Comparison of ENCODE assay signal across 12 mouse cellular contexts in the genomic region with DNA sequence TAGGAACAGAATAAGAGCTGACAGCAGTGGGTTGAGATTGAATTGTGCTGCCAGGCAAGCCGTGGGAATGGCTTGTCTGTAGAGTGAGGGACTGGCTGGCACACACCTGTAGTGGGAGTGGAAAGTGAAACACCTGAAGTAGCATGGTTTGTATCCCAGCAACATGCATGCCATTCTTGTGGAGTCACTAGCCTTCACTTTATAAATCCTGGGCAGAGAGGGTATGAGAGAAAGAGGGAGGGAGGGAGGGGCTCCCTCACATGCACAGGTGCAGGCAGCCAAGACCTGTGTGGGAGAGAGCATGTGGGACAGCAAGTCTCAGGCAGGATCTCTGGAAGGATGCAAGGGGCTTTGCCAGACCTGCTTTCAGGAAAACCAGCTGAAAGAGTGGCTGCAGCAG. TPM values are rescaled to one million over a fixed set of nuclear protein-coding genes. Genes with fewer than 3 reads are reported as not detected.
DNase-seq lines count a peak whose midpoint lies in the region; ATAC-seq and TF ChIP-seq lines count a peak whose summit lies in the region.
"Had no signal": no experiment of that assay in that cellular context is flagged by ENCODE, and none has a peak within 500 bp of the region (broad histone marks: within the 10 kb centered on the region; RNA-seq: fewer than 3 reads in every experiment).

No protein-coding gene starts in this region.

- intact Hi-C loops in heart, adult 2 months (cut with DNase I): no loop called here

- no peak overlapping the region for H3K9ac ChIP-seq in heart, embryonic 15.5 days
- H3K9ac ChIP-seq in heart, adult 2 months (ENCODE audit: low read depth, low read length): no peak overlapping the region
- no peak overlapping the region for H3K9ac ChIP-seq in midbrain, embryonic 12.5 days (replicated peaks)
- H3K9ac ChIP-seq in limb, embryonic 13.5 days: no peak overlapping the region
- no peak overlapping the region for H3K9ac ChIP-seq in stomach, postnatal 0 days (ENCODE audit: low read length)

- no peak for DNase-seq in heart, adult 2 months
- DNase-seq in midbrain, embryonic 10.5 days (ENCODE audit: low spot score): no peak
- no peak for DNase-seq in stomach, postnatal 0 days (ENCODE audit: low spot score)
- no peak for DNase-seq in c-Kit-positive CD71-positive TER-119-positive erythroid progenitor cells, embryonic 14.5 days (ENCODE audit: low spot score)
- no peak for DNase-seq in thymus, postnatal 36 days
- DNase-seq: cerebellum, adult 11-12 months; heart, adult 18-20 months had no signal

- no peaks in the 10 kb centered on the region for H3K79me2 ChIP-seq in heart, adult 2 months (replicated peaks; ENCODE audit: control insufficient read depth, insufficient read depth, low read length)

- H3K9me3 ChIP-seq in heart, embryonic 15.5 days (replicated peaks): peaks cover 42% of the 10 kb centered on the region
- peaks cover 62% of the 10 kb centered on the region for H3K9me3 ChIP-seq in midbrain, embryonic 12.5 days
- peaks cover 78% of the 10 kb centered on the region for H3K9me3 ChIP-seq in midbrain, embryonic 10.5 days (replicated peaks)
- H3K9me3 ChIP-seq in limb, embryonic 13.5 days: peaks cover 56% of the 10 kb centered on the region
- H3K9me3 ChIP-seq in stomach, postnatal 0 days (ENCODE audit: control insufficient read depth, low read length): peaks cover 22% of the 10 kb centered on the region

- H3K36me3 ChIP-seq in heart, embryonic 15.5 days: peaks cover 3% of the 10 kb centered on the region; the same call in 1 of the 2 replicates
- H3K36me3 ChIP-seq in heart, adult 2 months (ENCODE audit: control insufficient read depth, insufficient read depth, low read length): no peaks in the 10 kb centered on the region
- 0 out of 2 replicates have a peak, but pooled peaks cover 2% of the 10 kb centered on the region for H3K36me3 ChIP-seq in midbrain, embryonic 12.5 days
- H3K36me3 ChIP-seq in midbrain, embryonic 10.5 days: peaks cover 6% of the 10 kb centered on the region; the same call in 1 of the 2 replicates
- H3K36me3 ChIP-seq in limb, embryonic 13.5 days: 0 out of 2 replicates have a peak, but pooled peaks cover 7% of the 10 kb centered on the region
- H3K36me3 ChIP-seq in stomach, postnatal 0 days (ENCODE audit: control insufficient read depth, insufficient read depth, low read length): no peaks in the 10 kb centered on the region; the same call in 1 of the 2 replicates

- H3K4me2 ChIP-seq in heart, embryonic 15.5 days: no peak overlapping the region
- H3K4me2 ChIP-seq in midbrain, embryonic 12.5 days (replicated peaks): no peak overlapping the region
- H3K4me2 ChIP-seq in limb, embryonic 13.5 days (replicated peaks): no peak overlapping the region
- H3K4me2 ChIP-seq in stomach, postnatal 0 days (replicated peaks; ENCODE audit: low read depth): no peak overlapping the region

- ATAC-seq in heart, embryonic 15.5 days (replicated peaks; ENCODE audit: insufficient number of reproducible peaks, insufficient read depth, low FRiP score, low read depth): 0 out of 2 replicates have a peak, but pooled peaks have one; percentile 14
- ATAC-seq in midbrain, embryonic 12.5 days (ENCODE audit: low FRiP score, low read depth): peak; percentile 17; the same call in 1 of the 2 replicates
- ATAC-seq in limb, embryonic 13.5 days (ENCODE audit: low FRiP score, low read depth): peak; percentile 22; the same call in 1 of the 2 replicates
- ATAC-seq in stomach, postnatal 0 days (ENCODE audit: low FRiP score, low TSS enrichment): peak; percentile 31; the same call in 1 of the 2 replicates

- no peak overlapping the region for H3K4me3 ChIP-seq in heart, embryonic 15.5 days
- H3K4me3 ChIP-seq in heart, adult 2 months: no peak overlapping the region
- no peak overlapping the region for H3K4me3 ChIP-seq in midbrain, embryonic 12.5 days
- no peak overlapping the region for H3K4me3 ChIP-seq in midbrain, embryonic 10.5 days
- no peak overlapping the region for H3K4me3 ChIP-seq in limb, embryonic 13.5 days
- no peak overlapping the region for H3K4me3 ChIP-seq in stomach, postnatal 0 days (ENCODE audit: low read depth, low read length)

- no peaks in the 10 kb centered on the region for H3K27me3 ChIP-seq in heart, embryonic 15.5 days
- no peaks in the 10 kb centered on the region for H3K27me3 ChIP-seq in heart, adult 2 months (ENCODE audit: control insufficient read depth, insufficient read depth, low read length)
- H3K27me3 ChIP-seq in midbrain, embryonic 12.5 days: no peaks in the 10 kb centered on the region
- no peaks in the 10 kb centered on the region for H3K27me3 ChIP-seq in midbrain, embryonic 10.5 days (ENCODE audit: low read depth, poor library complexity, severe bottlenecking)
- no peaks in the 10 kb centered on the region for H3K27me3 ChIP-seq in limb, embryonic 13.5 days
- no peaks in the 10 kb centered on the region for H3K27me3 ChIP-seq in stomach, postnatal 0 days (ENCODE audit: control insufficient read depth, insufficient read depth, low read length)

- 73% methylated on average over 1 of the region's 1 CpGs for WGBS in heart, embryonic 15.5 days
- WGBS in heart, adult 2 months: 52% methylated on average over 1 of the region's 1 CpGs
- WGBS in midbrain, embryonic 12.5 days: 72% methylated on average over 1 of the region's 1 CpGs
- 74% methylated on average over 1 of the region's 1 CpGs for WGBS in midbrain, embryonic 10.5 days
- 77% methylated on average over 1 of the region's 1 CpGs for WGBS in limb, embryonic 13.5 days
- 53% methylated on average over 1 of the region's 1 CpGs for WGBS in stomach, postnatal 0 days

- TF ChIP-seq EP300 in heart, adult 2 months (IDR thresholded peaks at IDR 0.05; ENCODE audit: insufficient read depth, low read depth, low read length): no peak
- no peak for TF ChIP-seq EP300 in stomach, postnatal 0 days (optimal IDR thresholded peaks at IDR 0.05)

- TF ChIP-seq CTCF in heart, adult 2 months (IDR thresholded peaks at IDR 0.05): no peak
- TF ChIP-seq CTCF in stomach, postnatal 0 days (IDR thresholded peaks at IDR 0.05; ENCODE audit: low read depth): no peak

- no peak overlapping the region for H3K27ac ChIP-seq in heart, embryonic 15.5 days
- no peak overlapping the region for H3K27ac ChIP-seq in heart, adult 2 months
- no peak overlapping the region for H3K27ac ChIP-seq in midbrain, embryonic 12.5 days (replicated peaks)
- H3K27ac ChIP-seq in midbrain, embryonic 10.5 days (replicated peaks): no peak overlapping the region
- no peak overlapping the region for H3K27ac ChIP-seq in limb, embryonic 13.5 days
- H3K27ac ChIP-seq in stomach, postnatal 0 days (replicated peaks): no peak overlapping the region

- no peaks in the 10 kb centered on the region for H3K4me1 ChIP-seq in heart, embryonic 15.5 days (replicated peaks)
- no peaks in the 10 kb centered on the region for H3K4me1 ChIP-seq in heart, adult 2 months (ENCODE audit: control insufficient read depth, insufficient read depth, low read length)
- no peaks in the 10 kb centered on the region for H3K4me1 ChIP-seq in midbrain, embryonic 12.5 days
- H3K4me1 ChIP-seq in midbrain, embryonic 10.5 days: no peaks in the 10 kb centered on the region
- no peaks in the 10 kb centered on the region for H3K4me1 ChIP-seq in limb, embryonic 13.5 days
- H3K4me1 ChIP-seq in stomach, postnatal 0 days (replicated peaks; ENCODE audit: control insufficient read depth, insufficient read depth): no peaks in the 10 kb centered on the region

- no peak for TF ChIP-seq POLR2A in heart, adult 2 months (IDR thresholded peaks at IDR 0.05; ENCODE audit: insufficient read depth, low read depth, low read length)

RNA-seq across cellular contexts. Expression of a gene that starts 8.9 kb away (rescaled TPM):
- polyA plus RNA-seq in heart, embryonic 15.5 days (2015; fragmentation: Nextera tagmentation; extraction: Ambion mirVana): 2.3 and 2.5 TPM in 2 replicates
- 1 to 10 TPM; 2.1 to 2.3 TPM for total RNA-seq in heart, adult 2 months (2021)
- polyA plus RNA-seq in heart, adult 2 months (2012; rRNA removed): 0.49 and 1.1 TPM in 2 replicates
- 2.4 and 2.6 TPM in 2 replicates for polyA plus RNA-seq in midbrain, embryonic 12.5 days (2016; fragmentation: Nextera tagmentation; extraction: Ambion mirVana)
- 3.5 and 3.7 TPM in 2 replicates for polyA plus RNA-seq in midbrain, embryonic 10.5 days (2016; fragmentation: Nextera tagmentation; extraction: Ambion mirVana)
- 3.0 and 3.5 TPM in 2 replicates for polyA plus RNA-seq in limb, embryonic 13.5 days (2015; fragmentation: Nextera tagmentation; extraction: Ambion mirVana)
- polyA plus RNA-seq in stomach, postnatal 0 days (2015; fragmentation: Nextera tagmentation; extraction: Ambion mirVana): 1.2 and 1.5 TPM in 2 replicates

RNA-seq across cellular contexts. Expression of a gene that starts 44.1 kb away (rescaled TPM):
- polyA plus RNA-seq in heart, embryonic 15.5 days (2015; fragmentation: Nextera tagmentation; extraction: Ambion mirVana): 0.08 and 0.10 TPM in 2 replicates
- under 1 TPM; 0.48 to 0.55 TPM for total RNA-seq in heart, adult 2 months (2021)
- 0.04 TPM in 1 of 2 replicates, not detected in the other for polyA plus RNA-seq in heart, adult 2 months (2012; rRNA removed)
- not detected in 2 replicates for polyA plus RNA-seq in midbrain, embryonic 12.5 days (2016; fragmentation: Nextera tagmentation; extraction: Ambion mirVana)
- 0.11 TPM in 1 of 2 replicates, not detected in the other for polyA plus RNA-seq in midbrain, embryonic 10.5 days (2016; fragmentation: Nextera tagmentation; extraction: Ambion mirVana)
- polyA plus RNA-seq in limb, embryonic 13.5 days (2015; fragmentation: Nextera tagmentation; extraction: Ambion mirVana): 0.15 and 0.17 TPM in 2 replicates
- polyA plus RNA-seq in stomach, postnatal 0 days (2015; fragmentation: Nextera tagmentation; extraction: Ambion mirVana): 0.04 TPM in 1 of 2 replicates, not detected in the other
- total RNA-seq: liver, adult 2 months had no signal
- polyA plus RNA-seq: large intestine, adult 2 months; liver, adult 2 months had no signal
